Mouse (Mus musculus): ENCODE data around the gene Btk.
A peak's percentile ranks its signal among the peaks of the same experiment; 100 is the strongest.

Btk gene

DNA sequence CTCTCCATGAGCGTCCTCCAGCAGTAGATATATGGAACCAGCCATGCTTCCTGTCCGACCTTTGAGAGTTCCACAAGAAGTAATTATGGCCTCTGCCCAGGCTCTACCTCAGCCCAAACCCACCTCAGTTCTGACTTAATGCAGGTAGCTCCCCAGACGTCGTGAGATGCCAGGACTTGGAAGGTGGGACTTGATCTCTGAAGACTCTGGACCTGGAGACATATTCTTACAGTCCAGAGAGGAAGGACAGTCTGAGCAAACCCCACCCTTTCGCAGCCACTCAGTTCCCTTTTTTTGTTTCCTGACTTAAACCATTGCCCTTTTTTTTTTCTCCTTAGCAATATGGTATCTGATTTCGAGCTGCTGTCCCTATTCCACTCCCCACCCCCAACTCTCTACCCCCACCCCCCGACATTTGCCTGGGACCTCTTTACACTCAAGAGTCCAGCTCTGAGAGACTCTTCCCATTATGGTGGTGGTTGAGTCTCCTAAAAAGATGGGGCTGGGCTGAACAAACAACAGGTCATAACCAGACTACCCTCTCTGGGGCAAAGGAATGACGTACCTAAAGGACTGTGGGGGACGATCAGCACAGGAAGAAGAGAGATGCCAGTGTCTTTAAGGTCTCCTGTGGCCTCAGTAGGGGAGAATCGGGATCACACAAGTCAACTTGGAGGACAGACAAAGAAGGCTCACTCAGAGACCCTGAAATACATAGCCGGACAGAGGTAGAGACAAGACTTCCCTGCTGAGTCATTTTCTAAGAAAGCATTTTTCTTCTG is at the start of gene Btk:
Btk (minus strand) TSS at position 683 of the 782 bp plus-strand sequence.
- DNase-seq (ENCODE audit: low spot score in 2 of 2), result no peak

GRCm38 (mm10) chrX:134632710-134633109 is 49.3 kb upstream of the Btk start:
- no peak for DNase-seq (ENCODE audit: low spot score in 2 of 2)

DNA sequence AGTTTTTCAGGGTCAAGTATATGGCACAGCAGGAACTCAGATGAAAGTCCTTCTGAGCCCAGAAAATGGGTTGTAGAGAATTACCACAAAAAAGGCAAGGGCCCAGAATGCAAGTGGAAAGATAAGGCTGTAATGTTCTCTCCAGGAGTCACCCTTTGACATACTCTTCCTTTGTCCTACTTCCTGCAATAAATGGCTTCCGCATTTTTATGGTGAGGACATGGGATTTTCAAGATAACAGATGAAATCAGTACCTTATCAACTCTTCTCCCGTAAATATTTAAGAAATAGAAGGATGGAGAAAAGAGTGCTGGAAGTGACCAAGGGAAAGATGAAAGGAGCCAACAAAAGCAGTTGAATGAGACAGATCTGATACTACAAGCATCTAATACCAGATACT is 44.8 kb upstream of the Btk start:
- no peak for DNase-seq (ENCODE audit: low spot score in 2 of 2)

DNA sequence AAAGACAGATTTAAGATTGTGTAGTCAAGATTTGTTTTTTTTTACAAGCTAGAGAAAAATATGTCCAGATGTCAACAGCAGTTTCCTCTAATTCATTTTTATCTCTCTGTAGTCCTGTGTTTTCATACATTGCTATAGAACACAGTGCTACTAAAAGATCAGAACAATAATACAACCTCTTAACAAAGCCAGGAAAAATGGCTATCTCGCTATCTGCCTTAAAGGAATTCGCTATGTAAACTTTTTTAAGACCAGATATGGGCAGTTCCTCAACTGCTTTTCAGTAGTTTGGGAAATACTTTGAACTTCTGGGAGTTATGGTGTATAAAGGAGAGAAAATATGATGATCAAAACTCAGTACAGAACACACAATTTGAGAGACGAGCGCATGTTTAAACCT is 40.0 kb upstream of the Btk start:
- DNase-seq (ENCODE audit: low spot score in 2 of 2), result no peak

DNA sequence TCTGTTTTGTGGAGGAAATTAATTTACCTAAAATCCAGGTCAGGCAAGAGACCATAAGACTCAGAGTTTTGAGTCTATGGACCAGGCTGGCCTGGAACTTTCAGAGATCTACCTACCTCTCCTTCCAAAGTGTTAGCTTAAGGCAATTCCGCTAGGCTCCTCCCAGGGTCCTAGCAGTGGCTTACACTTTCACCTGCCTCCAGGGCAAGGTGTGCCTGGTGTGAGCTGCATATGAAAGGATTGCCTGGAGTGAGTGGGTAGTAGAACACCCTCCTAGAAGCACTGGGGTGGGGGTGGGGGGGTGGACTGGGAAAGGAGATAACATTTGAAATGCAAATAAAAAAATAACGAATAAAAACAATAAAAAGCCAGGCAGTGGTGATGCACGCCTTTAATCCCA is 38.3 kb upstream of the Btk start:
- no peak for DNase-seq (ENCODE audit: low spot score in 2 of 2)

DNA sequence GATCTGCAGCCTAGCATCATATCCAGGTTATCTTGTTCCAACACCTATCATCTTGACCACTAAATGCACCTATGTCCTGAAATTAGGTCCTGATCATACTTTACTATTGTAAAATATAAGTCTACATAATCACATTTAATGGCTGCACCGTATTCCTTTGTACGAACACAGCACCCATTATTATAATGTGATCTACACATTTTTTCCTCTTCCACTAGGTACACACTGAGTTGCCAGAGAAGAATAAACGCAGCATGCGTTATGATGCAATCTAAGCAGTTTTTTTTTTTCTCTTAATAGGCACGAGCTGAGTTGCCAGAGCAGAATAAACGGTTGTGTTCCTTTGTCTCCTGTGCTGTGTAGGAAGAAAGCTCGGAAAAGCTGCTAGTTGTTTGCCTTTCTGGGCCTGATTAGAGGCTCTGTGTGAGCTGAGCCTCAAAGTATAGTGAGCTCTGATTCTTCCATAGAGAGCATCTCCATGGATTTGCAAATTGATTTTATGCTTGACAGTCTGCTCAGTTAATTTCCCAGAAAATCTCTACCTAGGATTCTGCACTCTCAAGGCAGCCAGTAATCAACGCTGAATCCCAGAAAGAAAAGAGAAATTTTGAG is 37.0 kb upstream of the Btk start:
- no peak for DNase-seq (ENCODE audit: low spot score in 2 of 2)

- DNase-seq (ENCODE audit: low spot score in 2 of 2), result no peak
These were observed 36.3 kb upstream of the Btk start for GRCm38 (mm10) chrX:134619695-134620094.

- peak in 1 of 2 experiments; percentile 16 for DNase-seq (ENCODE audit: low spot score in 2 of 2)
These were observed 30.9 kb upstream of the Btk start for GRCm38 (mm10) chrX:134614306-134614705.

DNA sequence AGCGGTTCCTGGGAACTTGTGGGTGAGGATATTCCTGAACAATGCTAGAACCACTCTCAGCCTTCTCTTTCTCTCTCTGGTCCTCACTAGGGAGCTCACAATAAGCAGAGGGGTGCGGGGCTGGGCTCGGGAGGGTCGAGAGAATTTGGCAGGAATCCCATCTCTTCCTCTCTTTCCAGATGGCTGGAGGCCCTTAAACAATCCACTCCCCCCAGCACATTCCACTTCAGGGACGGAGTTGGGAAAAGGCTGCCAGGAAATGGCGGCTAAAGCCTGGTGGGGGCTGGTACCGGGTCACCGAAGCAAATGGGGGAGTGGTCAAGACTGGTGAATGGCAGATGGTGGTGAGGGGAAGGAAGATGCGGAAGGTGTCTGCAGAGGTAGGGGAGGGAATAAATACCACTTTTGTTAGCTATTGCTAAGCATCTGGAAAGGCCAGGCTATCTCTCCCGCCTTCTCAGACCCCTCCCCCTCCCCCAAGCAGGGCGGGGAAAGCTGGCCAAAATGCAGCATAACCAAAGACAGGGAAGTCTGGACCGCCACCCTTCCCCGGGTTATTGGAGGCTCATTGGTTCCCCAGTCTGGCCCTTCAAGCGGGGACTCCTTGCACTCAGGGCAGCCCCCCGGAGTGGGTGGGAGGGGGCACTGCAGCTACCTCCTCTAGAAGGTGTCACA is 29.1 kb upstream of the Btk start:
- peak in 1 of 2 experiments; percentile 3 for DNase-seq (ENCODE audit: low spot score in 2 of 2)

- no peak for DNase-seq (ENCODE audit: low spot score in 2 of 2)
These were observed 27.6 kb upstream of the Btk start for GRCm38 (mm10) chrX:134610984-134611383.

GRCm38 (mm10) chrX:134609472-134609871 is 26.1 kb upstream of the Btk start:
- DNase-seq (ENCODE audit: low spot score in 2 of 2), result peak in 1 of 2 experiments; percentile 16

GRCm38 (mm10) chrX:134601380-134602120 is 18.2 kb upstream of the Btk start:
- DNase-seq (ENCODE audit: low spot score in 2 of 2), result no peak

DNA sequence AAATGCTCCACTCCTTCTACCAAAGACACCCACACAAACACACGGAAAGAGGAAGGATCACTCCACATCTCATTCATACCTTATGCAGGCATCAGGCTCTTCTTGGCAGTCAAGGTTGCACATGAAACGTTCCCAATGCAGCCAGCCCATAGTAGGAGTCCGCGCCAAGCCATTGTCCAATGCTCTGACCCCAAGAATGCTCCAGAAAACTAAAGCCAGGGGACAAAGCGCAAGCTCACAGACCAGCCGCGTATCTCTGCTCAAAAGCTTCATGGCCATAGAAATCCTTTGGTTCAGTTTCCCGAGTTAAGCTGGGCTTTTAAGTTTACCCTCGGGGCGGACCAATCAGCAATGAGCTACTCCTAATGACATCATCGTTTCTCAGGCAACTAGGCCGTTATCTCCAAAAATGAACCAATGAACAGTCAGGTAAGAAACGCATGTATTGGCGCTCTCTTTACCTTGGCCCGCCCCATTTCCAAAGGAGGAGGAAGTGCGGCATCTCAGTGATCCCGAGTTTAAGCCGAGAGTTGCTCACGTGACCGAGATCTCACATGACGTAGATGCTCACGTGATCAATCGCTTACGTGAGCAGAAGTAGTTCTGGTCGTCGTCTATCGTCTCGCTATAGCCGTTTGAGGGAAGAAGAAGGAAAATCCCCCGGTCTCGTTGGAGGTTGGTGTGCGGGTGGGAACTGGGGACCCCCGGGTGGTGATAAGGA is 17.4 kb upstream of the Btk start, which contains the start of the genes Gla and Hnrnph2:
Gla (minus strand) TSS at position 467 of the 721 bp plus-strand sequence.
Hnrnph2 (plus strand) TSS at position 521 of the 721 bp plus-strand sequence.
- peak; percentile 80 to 85 for DNase-seq (ENCODE audit: low spot score in 2 of 2)

DNA sequence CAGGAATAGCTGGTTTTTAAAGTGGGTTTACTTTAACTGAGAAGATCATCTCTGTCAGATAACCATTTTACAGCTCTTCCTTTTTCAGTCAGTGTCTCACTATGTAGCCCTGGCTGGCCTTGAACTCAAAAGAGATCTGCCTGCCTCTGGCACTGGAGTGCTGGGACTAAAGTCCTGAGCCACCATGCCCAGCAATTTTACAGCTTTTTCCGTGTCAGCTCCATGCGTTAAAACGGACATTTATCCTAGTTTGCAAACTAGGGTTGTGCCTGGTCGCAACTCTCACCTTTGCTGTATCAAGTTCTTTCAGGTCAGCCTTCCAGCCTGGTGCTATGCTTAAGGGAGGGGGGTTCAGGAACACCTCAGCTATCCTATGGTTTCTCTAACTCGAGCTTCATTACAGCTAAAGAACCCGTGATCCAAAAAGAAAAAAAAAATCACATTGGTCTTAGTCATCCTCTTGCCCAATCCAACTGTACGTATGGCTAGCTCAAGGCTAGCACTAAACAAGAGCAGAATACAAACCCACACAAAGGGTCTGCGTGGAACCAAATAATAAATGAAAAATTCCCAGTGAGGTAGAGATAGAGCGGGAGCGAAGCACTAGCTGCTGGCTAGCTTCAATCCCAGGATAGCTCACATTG is 16.7 kb upstream of the Btk start:
- DNase-seq (ENCODE audit: low spot score in 2 of 2), result no peak

- DNase-seq (ENCODE audit: low spot score in 2 of 2), result no peak
These were observed 6.5 kb upstream of the Btk start for GRCm38 (mm10) chrX:134589836-134590235.

DNA sequence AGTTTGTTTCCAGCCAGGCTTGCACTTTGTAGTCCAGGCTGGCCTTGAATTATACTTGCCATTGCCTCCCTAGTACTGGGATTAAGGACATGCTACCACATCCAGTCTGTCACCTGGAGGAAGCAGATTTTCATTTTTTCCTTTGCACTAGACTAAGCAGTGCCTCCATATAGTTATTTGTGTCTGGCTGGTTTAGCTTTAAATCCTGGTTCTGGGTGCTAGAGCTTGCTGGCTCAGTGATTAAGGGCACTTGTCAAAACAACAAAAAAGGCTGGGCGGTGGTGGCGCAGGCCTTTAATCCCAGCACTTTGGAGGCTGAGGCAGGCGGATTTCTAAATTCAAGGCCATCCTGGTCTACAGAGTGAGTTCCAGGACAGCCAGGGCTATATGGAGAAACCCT is 5.6 kb upstream of the Btk start:
- no peak for DNase-seq (ENCODE audit: low spot score in 2 of 2)

GRCm38 (mm10) chrX:134588261-134588660 is 4.9 kb upstream of the Btk start:
- no peak for DNase-seq (ENCODE audit: low spot score in 2 of 2)

DNA sequence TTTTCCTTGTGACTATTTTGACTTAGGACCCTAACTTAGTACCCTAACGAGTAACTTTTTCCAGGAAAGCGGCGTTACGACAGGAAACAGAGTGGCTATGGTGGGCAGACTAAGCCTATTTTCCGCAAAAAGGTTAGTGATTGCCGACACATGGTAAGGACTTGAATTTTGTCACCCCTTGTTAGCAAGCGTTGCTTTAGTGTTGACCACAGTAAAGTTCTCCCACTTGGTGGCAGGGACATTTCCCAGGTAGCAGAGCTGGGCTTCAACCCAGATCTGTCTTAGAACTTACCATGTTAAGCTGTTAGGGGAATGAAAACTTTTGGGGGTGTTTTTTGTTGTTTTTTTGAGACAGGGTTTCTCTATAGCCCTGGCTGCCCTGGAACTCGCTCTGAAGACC is 3.1 kb upstream of the Btk start:
- no peak for DNase-seq (ENCODE audit: low spot score in 2 of 2)

DNA sequence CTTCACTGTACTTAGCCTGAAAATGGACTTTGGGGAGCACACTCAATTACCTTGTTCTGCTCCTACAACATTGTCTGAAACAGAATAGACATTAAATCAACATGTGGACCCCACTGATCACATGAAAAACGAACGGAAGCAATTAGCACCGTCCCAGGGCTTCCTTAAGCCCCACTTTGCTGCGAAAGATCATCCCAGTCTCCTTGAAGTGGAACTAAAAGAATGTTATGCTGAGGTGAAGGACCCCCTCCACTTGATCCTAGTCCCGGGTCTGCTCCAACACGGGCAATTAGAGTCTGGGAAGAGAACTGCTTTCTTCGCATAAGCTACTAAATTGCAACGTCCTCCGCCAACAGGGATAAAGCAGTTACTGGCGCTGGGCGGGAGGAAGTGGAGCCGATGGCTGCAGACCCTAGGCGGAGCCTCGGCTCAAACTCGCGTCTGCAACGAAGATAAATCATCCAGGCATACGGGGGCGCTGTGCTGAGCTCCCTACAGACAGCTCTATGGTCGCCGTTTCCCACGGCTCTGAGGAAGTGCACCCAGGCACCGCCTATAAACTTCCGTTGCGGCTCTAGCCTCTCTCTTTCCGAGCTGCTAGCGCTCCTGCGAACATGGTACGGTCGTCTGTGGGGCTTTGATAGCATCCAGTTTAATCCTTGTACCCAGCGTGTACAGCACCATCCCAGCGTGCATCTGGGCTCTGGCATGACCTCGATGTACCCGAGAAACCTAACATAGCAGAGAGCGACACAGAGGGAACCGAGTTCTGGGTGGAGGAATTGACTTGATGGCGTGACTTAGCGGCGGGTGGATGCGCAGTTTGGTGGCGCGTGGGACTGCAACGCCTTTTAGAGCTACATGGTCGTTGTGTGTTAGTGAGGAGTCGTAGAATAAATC is 2.0 kb upstream of the Btk start, which contains the start of gene Rpl36a:
Rpl36a (plus strand) TSS at position 552 of the 900 bp plus-strand sequence.
- peak; percentile 86 to 87 for DNase-seq (ENCODE audit: low spot score in 2 of 2)

GRCm38 (mm10) chrX:134582270-134582669 is 1.1 kb downstream of the Btk start:
- DNase-seq (ENCODE audit: low spot score in 2 of 2), result no peak
